Mouse (Mus musculus): ENCODE measurements around the gene Akr1b3.

The Akr1b3 gene

GRCm38 (mm10) chr6:34270717-34271116 lies 46.6 kb downstream of the Akr1b3 start:
- no peak for DNase-seq (ENCODE audit: low read depth, low spot score)

- DNase-seq (ENCODE audit: low read depth, low spot score): no peak
Observed at GRCm38 (mm10) chr6:34258546-34258945, 58.7 kb downstream of the Akr1b3 start.
